Mouse (Mus musculus): ENCODE measurements around the gene Tkfc. TPM values are rescaled to one million over a fixed set of nuclear protein-coding genes. Genes with fewer than 3 reads are reported as not detected.
A peak's percentile ranks its signal among the peaks of the same experiment; 100 is the strongest.

Tkfc gene
- polyA plus RNA-seq, 1 experiment: 12.2 TPM

DNA sequence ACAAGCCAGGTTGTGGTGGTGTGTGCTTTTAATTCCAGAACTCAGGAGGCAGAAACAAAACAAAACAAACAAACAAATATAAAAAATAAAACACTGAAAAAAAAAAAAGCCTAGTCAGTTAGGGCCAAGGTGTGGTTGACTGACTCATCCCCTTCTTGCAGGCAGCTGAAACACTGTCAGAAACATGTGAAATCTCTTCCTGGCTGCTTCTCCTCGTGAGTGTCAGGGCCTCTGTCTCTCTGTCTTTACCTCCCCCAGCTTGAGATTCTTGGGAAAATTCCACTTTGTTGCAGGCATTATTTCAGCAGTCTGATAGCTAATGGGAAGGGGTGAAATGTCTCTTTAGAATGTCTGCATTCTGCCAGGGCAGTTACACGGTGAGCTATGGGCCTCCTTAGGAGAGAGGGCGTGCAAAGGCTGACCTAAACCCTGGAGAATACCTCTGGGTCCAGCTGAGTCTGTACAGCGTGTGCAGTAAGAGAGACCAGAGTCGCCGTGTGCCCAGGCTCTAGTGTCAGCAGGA is 3.1 kb downstream of the Tkfc start:
- H3K27me3 ChIP-seq (ENCODE audit: control insufficient read depth, insufficient read depth, low read length): no peaks in the 10 kb centered on the region
- TF ChIP-seq CTCF (IDR thresholded peaks at IDR 0.05; ENCODE audit: borderline replicate concordance, insufficient read depth, low read depth, low read length) (no peak), POLR2A (IDR thresholded peaks at IDR 0.05; ENCODE audit: borderline replicate concordance, insufficient read depth, low read length) (no peak)
- DNase-seq: no peak
- H3K4me1 ChIP-seq (ENCODE audit: control insufficient read depth, insufficient read depth, low read length): peaks cover 8% of the 10 kb centered on the region; the same call in 1 of the 2 replicates
- peak overlapping the region; percentile 13 for H3K27ac ChIP-seq (ENCODE audit: insufficient read depth, low read length)
- peak overlapping the region; percentile 52 for H3K4me3 ChIP-seq (replicated peaks; ENCODE audit: insufficient read depth, low read depth, low read length)
- WGBS: 2% methylated on average over 6 of the region's 6 CpGs

DNA sequence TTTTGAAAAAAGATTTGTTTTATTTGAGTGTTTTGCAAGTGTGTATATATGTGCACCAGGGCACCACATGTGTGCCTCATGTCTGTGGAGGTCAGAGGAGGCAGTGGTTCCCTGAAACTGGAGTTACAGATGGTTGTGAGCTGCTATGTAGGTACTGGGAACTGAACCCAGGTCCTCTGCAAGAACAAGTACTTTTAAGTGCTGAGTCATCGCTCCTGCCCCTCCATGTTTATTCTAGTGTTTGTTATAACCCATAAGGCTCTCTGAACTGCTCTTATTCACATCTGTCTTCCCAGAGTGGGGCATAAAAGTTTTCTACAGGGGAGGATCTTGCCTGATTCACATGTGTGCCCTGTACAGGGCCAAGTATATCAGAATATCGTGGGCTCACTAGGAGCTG is 5.8 kb downstream of the Tkfc start:
- Histone ChIP-seq H3K4me1 (ENCODE audit: control insufficient read depth, insufficient read depth, low read length) (peaks cover 6% of the 10 kb centered on the region; the same call in 1 of the 2 replicates), H3K4me3 (replicated peaks; ENCODE audit: insufficient read depth, low read depth, low read length) (no peak overlapping the region), H3K27me3 (ENCODE audit: control insufficient read depth, insufficient read depth, low read length) (no peaks in the 10 kb centered on the region), H3K27ac (ENCODE audit: insufficient read depth, low read length) (no peak overlapping the region)
- no peak for DNase-seq
- no peak for TF ChIP-seq POLR2A (IDR thresholded peaks at IDR 0.05; ENCODE audit: borderline replicate concordance, insufficient read depth, low read length)
- TF ChIP-seq CTCF (IDR thresholded peaks at IDR 0.05; ENCODE audit: borderline replicate concordance, insufficient read depth, low read depth, low read length): no peak
- 94% methylated on average over 2 of the region's 2 CpGs for WGBS

DNA sequence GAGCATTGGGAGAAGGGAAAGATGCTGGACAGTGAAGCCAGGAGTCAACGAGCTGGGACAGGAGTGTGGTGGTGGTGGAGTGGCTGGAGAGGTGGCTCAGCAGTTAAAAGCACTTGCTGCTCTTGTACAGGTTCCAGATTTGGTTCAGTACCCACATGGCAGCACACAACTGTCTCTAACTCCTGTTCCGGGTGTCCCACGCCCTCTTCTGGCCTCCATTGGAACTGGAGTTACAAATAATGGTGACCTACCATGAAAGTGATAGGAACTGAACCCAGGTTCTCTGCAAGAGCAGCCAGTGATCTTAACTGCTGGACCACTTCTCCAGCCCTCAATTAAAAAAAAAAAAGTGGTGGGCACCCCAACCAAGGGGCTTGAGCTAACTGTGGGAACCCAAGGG is 7.3 kb downstream of the Tkfc start:
- no peak overlapping the region for H3K27ac ChIP-seq (ENCODE audit: insufficient read depth, low read length)
- 32% methylated on average over 3 of the region's 3 CpGs for WGBS
- no peaks in the 10 kb centered on the region for H3K27me3 ChIP-seq (ENCODE audit: control insufficient read depth, insufficient read depth, low read length)
- DNase-seq: no peak
- no peak overlapping the region for H3K4me3 ChIP-seq (replicated peaks; ENCODE audit: insufficient read depth, low read depth, low read length)
- H3K4me1 ChIP-seq (ENCODE audit: control insufficient read depth, insufficient read depth, low read length): 0 out of 2 replicates have a peak, but pooled peaks cover 1% of the 10 kb centered on the region
- peak; percentile 8; the same call in 1 of the 2 replicates for TF ChIP-seq CTCF (IDR thresholded peaks at IDR 0.05; ENCODE audit: borderline replicate concordance, insufficient read depth, low read depth, low read length)
- no peak for TF ChIP-seq POLR2A (IDR thresholded peaks at IDR 0.05; ENCODE audit: borderline replicate concordance, insufficient read depth, low read length)

DNA sequence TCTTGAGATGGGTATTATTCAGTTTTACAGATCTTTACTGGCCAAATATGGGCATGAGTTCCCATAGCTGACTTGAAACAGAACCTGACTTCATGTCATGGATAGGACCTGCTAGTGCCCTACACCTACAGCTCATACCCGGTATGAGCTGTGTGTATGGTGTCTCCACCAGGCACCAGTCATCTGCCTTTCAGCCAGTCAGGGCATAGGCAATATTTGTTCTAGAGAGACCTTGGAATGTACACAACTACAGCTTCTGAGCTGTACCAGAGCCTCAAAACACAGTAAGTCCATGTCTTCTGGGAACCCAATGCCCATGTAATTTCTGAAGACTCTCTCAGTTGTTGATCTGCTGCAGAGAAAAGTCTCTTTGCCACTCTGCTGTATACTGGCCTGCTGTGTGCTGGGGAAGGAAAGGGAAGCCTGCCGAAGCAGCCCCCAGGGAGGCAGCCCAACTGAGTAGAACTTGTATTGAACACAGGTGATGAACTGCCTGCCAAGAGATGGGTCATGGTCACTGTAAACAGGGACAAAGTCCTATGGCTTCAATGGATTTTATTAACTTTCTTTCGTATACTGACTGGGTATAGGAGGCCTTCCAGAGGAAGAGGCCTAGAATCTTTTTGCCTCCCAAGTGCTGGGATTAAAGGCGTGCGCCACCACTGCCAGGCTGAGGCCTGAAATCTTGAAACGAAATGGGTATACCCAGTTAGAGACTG is 13.6 kb downstream of the Tkfc start:
- Histone ChIP-seq H3K4me3 (replicated peaks; ENCODE audit: insufficient read depth, low read depth, low read length) (no peak overlapping the region), H3K4me1 (ENCODE audit: control insufficient read depth, insufficient read depth, low read length) (no peaks in the 10 kb centered on the region), H3K27me3 (ENCODE audit: control insufficient read depth, insufficient read depth, low read length) (no peaks in the 10 kb centered on the region), H3K27ac (ENCODE audit: insufficient read depth, low read length) (no peak overlapping the region)
- no peak for DNase-seq
- WGBS: 88% methylated on average over 6 of the region's 6 CpGs
- TF ChIP-seq POLR2A (IDR thresholded peaks at IDR 0.05; ENCODE audit: borderline replicate concordance, insufficient read depth, low read length) (no peak), CTCF (IDR thresholded peaks at IDR 0.05; ENCODE audit: borderline replicate concordance, insufficient read depth, low read depth, low read length) (no peak)

DNA sequence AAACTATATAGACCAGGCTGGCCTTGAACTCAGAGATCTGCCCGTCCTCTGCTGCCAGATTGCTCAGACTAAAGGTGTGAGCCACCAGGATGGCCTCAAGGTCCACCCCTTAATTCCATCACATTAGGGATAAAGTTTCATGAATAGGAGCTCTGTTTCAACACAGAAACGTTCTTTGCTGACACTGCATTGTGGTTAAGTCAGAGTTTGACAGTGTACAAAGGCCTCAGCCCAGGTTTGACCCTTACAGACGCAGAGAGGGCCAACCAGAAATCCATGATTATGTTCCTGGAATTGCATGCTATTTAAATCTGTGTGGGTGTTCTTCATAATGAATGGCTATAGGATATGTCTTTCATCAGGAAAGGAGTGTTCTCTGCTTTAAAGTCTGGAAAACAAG is 15.2 kb downstream of the Tkfc start:
- 77% methylated on average over 3 of the region's 3 CpGs for WGBS
- TF ChIP-seq CTCF (IDR thresholded peaks at IDR 0.05; ENCODE audit: borderline replicate concordance, insufficient read depth, low read depth, low read length) (no peak), POLR2A (IDR thresholded peaks at IDR 0.05; ENCODE audit: borderline replicate concordance, insufficient read depth, low read length) (no peak)
- Histone ChIP-seq H3K4me3 (replicated peaks; ENCODE audit: insufficient read depth, low read depth, low read length) (no peak overlapping the region), H3K4me1 (ENCODE audit: control insufficient read depth, insufficient read depth, low read length) (no peaks in the 10 kb centered on the region), H3K27ac (ENCODE audit: insufficient read depth, low read length) (no peak overlapping the region), H3K27me3 (ENCODE audit: control insufficient read depth, insufficient read depth, low read length) (no peaks in the 10 kb centered on the region)
- no peak for DNase-seq

DNA sequence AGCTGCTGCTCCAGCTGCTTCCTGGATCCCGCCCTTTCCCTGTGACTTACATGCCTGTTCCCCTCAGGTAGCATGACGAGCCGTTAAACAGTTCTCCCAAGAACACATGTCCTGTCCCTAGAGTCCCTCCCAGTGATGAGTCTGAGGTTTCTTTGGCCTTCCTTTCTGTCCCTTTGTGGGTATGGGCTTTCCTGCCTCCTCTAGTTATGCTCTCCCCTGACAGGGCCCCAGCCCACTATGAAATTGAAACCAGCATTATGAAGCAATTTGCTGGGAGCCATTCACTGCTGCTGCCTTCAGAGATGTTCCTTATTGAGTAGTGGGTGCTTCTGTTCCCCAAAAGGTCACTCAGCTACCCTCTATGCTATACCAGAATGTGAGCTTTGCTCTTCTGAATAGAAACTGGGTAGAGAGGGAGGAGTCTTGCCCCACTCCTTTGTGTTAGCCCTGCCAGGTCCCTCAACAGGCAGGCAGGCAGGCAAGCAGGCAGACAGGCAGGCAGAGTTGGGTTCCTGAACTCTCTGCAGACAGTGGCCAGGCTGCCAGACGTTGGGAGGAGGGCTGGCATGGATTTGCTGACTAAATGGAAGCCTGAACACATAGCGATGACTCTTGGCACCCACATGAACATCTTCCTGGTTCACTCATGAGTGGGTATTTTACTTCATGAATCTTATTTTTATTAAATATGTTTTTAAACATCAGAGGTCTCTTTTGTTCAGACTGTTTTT is 16.2 kb downstream of the Tkfc start:
- Histone ChIP-seq H3K27ac (ENCODE audit: insufficient read depth, low read length) (no peak overlapping the region), H3K4me3 (replicated peaks; ENCODE audit: insufficient read depth, low read depth, low read length) (no peak overlapping the region), H3K4me1 (ENCODE audit: control insufficient read depth, insufficient read depth, low read length) (no peaks in the 10 kb centered on the region), H3K27me3 (ENCODE audit: control insufficient read depth, insufficient read depth, low read length) (no peaks in the 10 kb centered on the region)
- 58% methylated on average over 5 of the region's 5 CpGs for WGBS
- no peak for DNase-seq
- no peak for TF ChIP-seq CTCF (IDR thresholded peaks at IDR 0.05; ENCODE audit: borderline replicate concordance, insufficient read depth, low read depth, low read length)
- no peak for TF ChIP-seq POLR2A (IDR thresholded peaks at IDR 0.05; ENCODE audit: borderline replicate concordance, insufficient read depth, low read length)

DNA sequence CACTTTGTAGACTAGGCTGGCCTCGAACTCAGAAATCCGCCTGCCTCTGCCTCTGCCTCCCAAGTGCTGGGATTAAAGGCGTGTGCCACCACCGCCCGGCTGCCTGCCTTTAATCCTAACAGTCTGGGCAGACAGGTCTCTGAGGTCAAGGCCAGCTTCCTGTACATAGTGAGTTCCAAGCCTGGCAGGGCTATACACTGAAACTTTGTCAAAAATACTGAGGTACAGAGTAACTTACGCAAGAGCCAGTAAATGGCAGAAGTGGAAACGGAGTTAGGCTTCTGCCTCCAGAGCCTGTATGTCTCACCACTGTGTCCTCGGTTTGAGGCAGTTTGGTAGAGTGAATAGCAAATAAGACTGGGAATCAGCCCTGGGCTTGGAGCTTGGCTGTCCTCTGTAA is 18.2 kb downstream of the Tkfc start:
- Histone ChIP-seq H3K27me3 (ENCODE audit: control insufficient read depth, insufficient read depth, low read length) (no peaks in the 10 kb centered on the region), H3K4me1 (ENCODE audit: control insufficient read depth, insufficient read depth, low read length) (no peaks in the 10 kb centered on the region), H3K27ac (ENCODE audit: insufficient read depth, low read length) (no peak overlapping the region), H3K4me3 (replicated peaks; ENCODE audit: insufficient read depth, low read depth, low read length) (no peak overlapping the region)
- TF ChIP-seq POLR2A (IDR thresholded peaks at IDR 0.05; ENCODE audit: borderline replicate concordance, insufficient read depth, low read length): no peak
- no peak for TF ChIP-seq CTCF (IDR thresholded peaks at IDR 0.05; ENCODE audit: borderline replicate concordance, insufficient read depth, low read depth, low read length)
- no peak for DNase-seq
- WGBS: 90% methylated on average over 8 of the region's 8 CpGs
